Mouse (Mus musculus): Measurements from ENCODE around the gene Itgb5.

Gene Itgb5

GRCm38 (mm10) chr16:33939133-33939531 lies 109.7 kb downstream of the Itgb5 start:
- DNase-seq (ENCODE audit: extremely low spot score) = no peak

- no peak for DNase-seq (ENCODE audit: extremely low spot score)
These were observed 110.2 kb downstream of the Itgb5 start for GRCm38 (mm10) chr16:33939636-33940035.

GRCm38 (mm10) chr16:33940095-33940494 lies 110.6 kb downstream of the Itgb5 start:
- no peak for DNase-seq (ENCODE audit: extremely low spot score)

- peak; percentile 39 for DNase-seq (ENCODE audit: extremely low spot score)
These were observed 111.9 kb downstream of the Itgb5 start for GRCm38 (mm10) chr16:33941271-33941781.

- DNase-seq (ENCODE audit: extremely low spot score) = peak; percentile 35
These were observed 112.9 kb downstream of the Itgb5 start for GRCm38 (mm10) chr16:33942341-33942740.

- no peak for DNase-seq (ENCODE audit: extremely low spot score)
These were observed 113.9 kb downstream of the Itgb5 start for GRCm38 (mm10) chr16:33943388-33943787.

- DNase-seq (ENCODE audit: extremely low spot score) = no peak
These were observed 114.7 kb downstream of the Itgb5 start for GRCm38 (mm10) chr16:33944126-33944525.

GRCm38 (mm10) chr16:33944772-33945171 lies 115.3 kb downstream of the Itgb5 start:
- peak; percentile 39 for DNase-seq (ENCODE audit: extremely low spot score)

- no peak for DNase-seq (ENCODE audit: extremely low spot score)
These were observed 116.6 kb downstream of the Itgb5 start for GRCm38 (mm10) chr16:33946021-33946420.

GRCm38 (mm10) chr16:33947664-33948571 lies 118.5 kb downstream of the Itgb5 start:
- no peak for DNase-seq (ENCODE audit: extremely low spot score)

- no peak for DNase-seq (ENCODE audit: extremely low spot score)
These were observed 120.9 kb downstream of the Itgb5 start for GRCm38 (mm10) chr16:33950386-33950785.

GRCm38 (mm10) chr16:33950830-33951229 lies 121.4 kb downstream of the Itgb5 start:
- peak; percentile 84 for DNase-seq (ENCODE audit: extremely low spot score)

GRCm38 (mm10) chr16:33953008-33953407 lies 123.5 kb downstream of the Itgb5 start:
- no peak for DNase-seq (ENCODE audit: extremely low spot score)

GRCm38 (mm10) chr16:33954793-33955192 lies 125.3 kb downstream of the Itgb5 start:
- no peak for DNase-seq (ENCODE audit: extremely low spot score)

- no peak for DNase-seq (ENCODE audit: extremely low spot score)
These were observed 134.0 kb downstream of the Itgb5 start for GRCm38 (mm10) chr16:33963509-33963908.

- no peak for DNase-seq (ENCODE audit: extremely low spot score)
These were observed 136.5 kb downstream of the Itgb5 start for GRCm38 (mm10) chr16:33965878-33966537.

- DNase-seq (ENCODE audit: extremely low spot score) = peak; percentile 92
These were observed 137.2 kb downstream of the Itgb5 start, which contains the start of gene Umps for GRCm38 (mm10) chr16:33966538-33967282. Gene Umps (minus strand): TSS chr16:33967038.

- no peak for DNase-seq (ENCODE audit: extremely low spot score)
These were observed 137.8 kb downstream of the Itgb5 start for GRCm38 (mm10) chr16:33967283-33967640.

GRCm38 (mm10) chr16:33979855-33980254 lies 150.4 kb downstream of the Itgb5 start:
- peak; percentile 7 for DNase-seq (ENCODE audit: extremely low spot score)

GRCm38 (mm10) chr16:33983712-33984111 lies 154.2 kb downstream of the Itgb5 start:
- no peak for DNase-seq (ENCODE audit: extremely low spot score)

- DNase-seq (ENCODE audit: extremely low spot score) = no peak
These were observed 155.9 kb downstream of the Itgb5 start for GRCm38 (mm10) chr16:33985372-33985771.

GRCm38 (mm10) chr16:33986993-33987392 lies 157.5 kb downstream of the Itgb5 start:
- DNase-seq (ENCODE audit: extremely low spot score) = no peak
